Mouse (Mus musculus) erythroblast, embryonic 14.5 days (primary cell): Measurements from ENCODE around the gene Parva. TPM values are rescaled to one million over a fixed set of nuclear protein-coding genes. Genes with fewer than 3 reads are reported as not detected.

ENCODE experiments used
- H3K27me3 ChIP-seq: 2 replicates; pipeline ENCODE4 v1.6.1; 2012; ENCODE audit warnings: inconsistent platforms; ENCODE audit not compliant: control insufficient read depth
- H3K36me3 ChIP-seq: 2 replicates; pipeline ENCODE4 v1.6.1; 2012; ENCODE audit warnings: mild to moderate bottlenecking, inconsistent platforms; ENCODE audit not compliant: control insufficient read depth
- H3K4me1 ChIP-seq: 2 replicates; pipeline ENCODE4 v1.6.1; 2012; ENCODE audit warnings: inconsistent platforms; ENCODE audit not compliant: control insufficient read depth
- H3K4me3 ChIP-seq: replicated peaks from 2 replicates; pipeline ENCODE3; 2012; ENCODE audit warnings: moderate library complexity, mild to moderate bottlenecking, inconsistent platforms
- H3K9me3 ChIP-seq: 2 replicates; pipeline ENCODE4 v1.6.1; 2012; ENCODE audit warnings: low read length, inconsistent platforms, mixed read lengths; ENCODE audit not compliant: control insufficient read depth
- GATA1 ChIP-seq: IDR thresholded peaks from 2 replicates; pipeline ENCODE4 v1.6.1; 2012; ENCODE audit warnings: low read length, inconsistent platforms, mixed read lengths
- TAL1 ChIP-seq: IDR thresholded peaks from 3 replicates; pipeline ENCODE4 v1.6.1; 2012; ENCODE audit warnings: low read length, inconsistent platforms, mixed read lengths
- polyA plus RNA-seq: library from polyadenylated mRNA; stranded (reverse); fragments of >175 nt; gene quantifications from 2 replicates; pipeline ENCODE4 v1.2.3, GENCODE M21; 2012

Parva gene
- polyA plus RNA-seq, 1 experiment = 0.03 TPM

GRCm38 (mm10) chr7:112481031-112481430 is 53.7 kb downstream of the Parva start:
- no peak for TF ChIP-seq TAL1
- TF ChIP-seq GATA1 = no peak
- no peak overlapping the region for H3K4me3 ChIP-seq

GRCm38 (mm10) chr7:112482572-112482971 is 55.3 kb downstream of the Parva start:
- Histone ChIP-seq H3K4me1 (no peaks in the 10 kb centered on the region), H3K27me3 (no peaks in the 10 kb centered on the region), H3K9me3 (no peaks in the 10 kb centered on the region), H3K36me3 (no peaks in the 10 kb centered on the region), H3K4me3 (no peak overlapping the region)
- TF ChIP-seq TAL1 (no peak), GATA1 (no peak)

More at GRCm38 (mm10) chr7:112481031-112481430, 53.7 kb downstream of the Parva start:
- H3K4me1 ChIP-seq = no peaks in the 10 kb centered on the region
- no peaks in the 10 kb centered on the region for H3K36me3 ChIP-seq
- no peaks in the 10 kb centered on the region for H3K27me3 ChIP-seq
- no peaks in the 10 kb centered on the region for H3K9me3 ChIP-seq

- Histone ChIP-seq H3K4me3 (no peak overlapping the region), H3K36me3 (no peaks in the 10 kb centered on the region), H3K27me3 (no peaks in the 10 kb centered on the region), H3K4me1 (no peaks in the 10 kb centered on the region), H3K9me3 (no peaks in the 10 kb centered on the region)
- TF ChIP-seq GATA1 (no peak), TAL1 (no peak)
These were observed 56.1 kb downstream of the Parva start for GRCm38 (mm10) chr7:112483382-112483781.

GRCm38 (mm10) chr7:112490825-112491224 is 63.5 kb downstream of the Parva start:
- Histone ChIP-seq H3K27me3 (no peaks in the 10 kb centered on the region), H3K4me1 (no peaks in the 10 kb centered on the region), H3K4me3 (no peak overlapping the region), H3K9me3 (no peaks in the 10 kb centered on the region), H3K36me3 (no peaks in the 10 kb centered on the region)
- TF ChIP-seq TAL1 = no peak
- TF ChIP-seq GATA1 = no peak

GRCm38 (mm10) chr7:112491737-112492136 is 64.4 kb downstream of the Parva start:
- Histone ChIP-seq H3K27me3 (no peaks in the 10 kb centered on the region), H3K9me3 (no peaks in the 10 kb centered on the region), H3K36me3 (no peaks in the 10 kb centered on the region), H3K4me3 (no peak overlapping the region), H3K4me1 (no peaks in the 10 kb centered on the region)
- TF ChIP-seq TAL1 (no peak), GATA1 (no peak)

- Histone ChIP-seq H3K4me1 (no peaks in the 10 kb centered on the region), H3K36me3 (no peaks in the 10 kb centered on the region), H3K4me3 (no peak overlapping the region), H3K27me3 (no peaks in the 10 kb centered on the region), H3K9me3 (no peaks in the 10 kb centered on the region)
- no peak for TF ChIP-seq GATA1
- TF ChIP-seq TAL1 = no peak
These were observed 68.6 kb downstream of the Parva start for GRCm38 (mm10) chr7:112495950-112496349.

- Histone ChIP-seq H3K36me3 (no peaks in the 10 kb centered on the region), H3K4me1 (no peaks in the 10 kb centered on the region), H3K4me3 (no peak overlapping the region), H3K9me3 (no peaks in the 10 kb centered on the region), H3K27me3 (no peaks in the 10 kb centered on the region)
- no peak for TF ChIP-seq TAL1
- no peak for TF ChIP-seq GATA1
These were observed 69.6 kb downstream of the Parva start for GRCm38 (mm10) chr7:112496921-112497320.

- no peaks in the 10 kb centered on the region for H3K36me3 ChIP-seq
- TF ChIP-seq TAL1 = no peak
- TF ChIP-seq GATA1 = no peak
These were observed 71.4 kb downstream of the Parva start for GRCm38 (mm10) chr7:112498591-112499301.

GRCm38 (mm10) chr7:112499453-112500133 is 72.3 kb downstream of the Parva start:
- Histone ChIP-seq H3K4me3 (no peak overlapping the region), H3K27me3 (no peaks in the 10 kb centered on the region), H3K36me3 (no peaks in the 10 kb centered on the region), H3K9me3 (no peaks in the 10 kb centered on the region), H3K4me1 (no peaks in the 10 kb centered on the region)
- no peak for TF ChIP-seq TAL1
- no peak for TF ChIP-seq GATA1

More at GRCm38 (mm10) chr7:112498591-112499301, 71.4 kb downstream of the Parva start:
- H3K27me3 ChIP-seq = no peaks in the 10 kb centered on the region
- no peaks in the 10 kb centered on the region for H3K9me3 ChIP-seq
- H3K4me1 ChIP-seq = no peaks in the 10 kb centered on the region
- H3K4me3 ChIP-seq = no peak overlapping the region

GRCm38 (mm10) chr7:112500134-112500490 is 72.8 kb downstream of the Parva start:
- no peaks in the 10 kb centered on the region for H3K36me3 ChIP-seq
- H3K9me3 ChIP-seq = no peaks in the 10 kb centered on the region
- no peak overlapping the region for H3K4me3 ChIP-seq
- TF ChIP-seq GATA1 = no peak
- TF ChIP-seq TAL1 = no peak
- no peaks in the 10 kb centered on the region for H3K4me1 ChIP-seq
- no peaks in the 10 kb centered on the region for H3K27me3 ChIP-seq
